Mouse (Mus musculus) frontal cortex, postnatal 25 days (tissue): ENCODE data around the gene Ntn1.

Experiments used
- DNase-seq, 2 experiments: peaks; one replicate each; pipeline ENCODE4 v3.0.0; 2022; ENCODE audit warnings: low spot score in 2 of 2

The Ntn1 gene

GRCm38 (mm10) chr11:68270730-68271467 is 129.7 kb downstream of the Ntn1 start:
- no peak for DNase-seq

- no peak for DNase-seq
These were observed 136.3 kb downstream of the Ntn1 start for GRCm38 (mm10) chr11:68264276-68264675.

GRCm38 (mm10) chr11:68263100-68263499 is 137.5 kb downstream of the Ntn1 start:
- no peak for DNase-seq

GRCm38 (mm10) chr11:68261162-68261892 is 139.3 kb downstream of the Ntn1 start:
- DNase-seq, result no peak

- no peak for DNase-seq
These were observed 140.2 kb downstream of the Ntn1 start for GRCm38 (mm10) chr11:68260399-68260798.

- no peak for DNase-seq
These were observed 142.1 kb downstream of the Ntn1 start for GRCm38 (mm10) chr11:68258498-68258897.

- DNase-seq, result no peak
These were observed 147.1 kb downstream of the Ntn1 start for GRCm38 (mm10) chr11:68253531-68253930.

- DNase-seq, result no peak
These were observed 150.5 kb downstream of the Ntn1 start for GRCm38 (mm10) chr11:68250106-68250505.

- DNase-seq, result no peak
These were observed 152.7 kb downstream of the Ntn1 start for GRCm38 (mm10) chr11:68247897-68248296.

- no peak for DNase-seq
These were observed 155.7 kb downstream of the Ntn1 start for GRCm38 (mm10) chr11:68244992-68245261.

GRCm38 (mm10) chr11:68244254-68244991 is 156.2 kb downstream of the Ntn1 start:
- DNase-seq, result no peak

- DNase-seq, result no peak
These were observed 160.9 kb downstream of the Ntn1 start for GRCm38 (mm10) chr11:68239756-68240155.

GRCm38 (mm10) chr11:68233469-68233965 is 167.1 kb downstream of the Ntn1 start:
- no peak for DNase-seq

GRCm38 (mm10) chr11:68231558-68231957 is 169.1 kb downstream of the Ntn1 start:
- DNase-seq, result no peak

GRCm38 (mm10) chr11:68228941-68229665 is 171.5 kb downstream of the Ntn1 start:
- no peak for DNase-seq

- DNase-seq, result no peak
These were observed 172.8 kb downstream of the Ntn1 start for GRCm38 (mm10) chr11:68227837-68228236.

GRCm38 (mm10) chr11:68226654-68227057 is 174.0 kb downstream of the Ntn1 start:
- DNase-seq, result no peak

GRCm38 (mm10) chr11:68223143-68223542 is 177.5 kb downstream of the Ntn1 start:
- DNase-seq, result no peak

- no peak for DNase-seq
These were observed 178.4 kb downstream of the Ntn1 start for GRCm38 (mm10) chr11:68222209-68222608.

- DNase-seq, result no peak
These were observed 179.9 kb downstream of the Ntn1 start for GRCm38 (mm10) chr11:68220733-68221132.

- DNase-seq, result no peak
These were observed 184.6 kb downstream of the Ntn1 start for GRCm38 (mm10) chr11:68216041-68216440.
